Mouse (Mus musculus) hindbrain, embryonic 10.5 days (tissue): ENCODE results near the gene Gtf2f1. TPM values are rescaled to one million over a fixed set of nuclear protein-coding genes. Genes with fewer than 3 reads are reported as not detected.

Experiments used
- DNase-seq: peaks from one replicate; pipeline ENCODE4 v3.0.0-alpha.2; 2017; ENCODE audit warnings: low spot score
- H3K27ac ChIP-seq: fragments of 300-500 bp; sonication (generic); 2 replicates; pipeline ENCODE4 v1.5.1; 2016; ENCODE audit warnings: mild to moderate bottlenecking, moderate library complexity
- H3K27me3 ChIP-seq: fragments of 300-500 bp; sonication (generic); 2 replicates; pipeline ENCODE4 v1.6.1; 2016; ENCODE audit warnings: mild to moderate bottlenecking; ENCODE audit not compliant: poor library complexity, insufficient read depth, severe bottlenecking
- H3K36me3 ChIP-seq: fragments of 300-500 bp; sonication (generic); 2 replicates; pipeline ENCODE4 v1.6.1; 2016; ENCODE audit warnings: mild to moderate bottlenecking, moderate library complexity
- H3K4me1 ChIP-seq: fragments of 300-500 bp; sonication (generic); replicated peaks from 2 replicates; pipeline ENCODE4 v1.6.1; 2016; ENCODE audit warnings: mild to moderate bottlenecking
- H3K4me3 ChIP-seq: fragments of 300-500 bp; sonication (generic); 2 replicates; pipeline ENCODE4 v1.5.1; 2016; ENCODE audit warnings: mild to moderate bottlenecking, moderate library complexity
- H3K9me3 ChIP-seq: fragments of 300-500 bp; sonication (generic); 2 replicates; pipeline ENCODE4 v1.6.1; 2016; ENCODE audit warnings: mild to moderate bottlenecking, moderate library complexity
- WGBS: fragments of 180-500 bp; shearing (Covaris S2); methylation state at CpG from one replicate; pipeline ENCODE4 v1.1.7; 2016; 5-methylcytosine and 5-hydroxymethylcytosine counted together
- polyA plus RNA-seq: library from polyadenylated mRNA; unstranded; fragments of >200 nt; fragmentation: Nextera tagmentation; extraction: Ambion mirVana; gene quantifications from 2 replicates; pipeline ENCODE4 v1.2.1, GENCODE M21; 2016

The Gtf2f1 gene
- polyA plus RNA-seq, 1 experiment from 2014 or later, result 71.0 TPM

DNA sequence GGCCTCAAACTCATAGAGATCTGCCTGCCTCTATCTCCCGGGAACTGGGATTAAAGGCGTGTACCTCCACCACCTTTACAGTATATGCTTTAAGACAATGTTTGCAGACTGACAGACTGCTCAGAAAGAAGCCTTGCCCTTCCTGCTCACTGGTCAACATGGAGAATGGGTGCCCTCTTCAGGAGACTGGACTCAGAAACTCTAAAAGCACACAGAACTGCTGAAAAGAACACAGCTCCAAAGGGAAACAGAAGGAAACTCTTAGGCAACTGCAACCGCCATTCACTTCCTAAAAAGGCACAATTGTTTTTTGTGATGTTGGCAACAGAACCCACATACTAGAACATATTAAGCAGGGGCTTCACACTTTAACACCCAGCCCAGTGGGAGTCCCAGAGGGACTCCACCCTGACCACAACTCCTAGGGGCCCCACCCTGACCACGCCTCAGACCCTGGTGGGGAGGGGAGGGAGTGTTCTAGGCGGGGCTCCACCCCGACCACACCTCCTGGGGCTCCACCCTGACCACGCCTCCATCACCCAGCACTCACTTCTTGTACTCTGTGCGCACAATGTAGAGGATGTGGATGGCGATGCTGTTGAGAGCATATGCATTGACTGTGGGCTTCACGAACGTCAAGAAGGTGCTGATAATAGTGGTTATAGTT, 53.2 kb downstream of the Gtf2f1 start:
- Histone ChIP-seq H3K4me3 (no peak overlapping the region), H3K27me3 (no peaks in the 10 kb centered on the region), H3K9me3 (no peaks in the 10 kb centered on the region), H3K36me3 (no peaks in the 10 kb centered on the region), H3K4me1 (0 out of 2 replicates have a peak, but pooled peaks cover 2% of the 10 kb centered on the region), H3K27ac (no peak overlapping the region)
- DNase-seq, result no peak
- 33% methylated on average over 11 of the region's 11 CpGs for WGBS

DNA sequence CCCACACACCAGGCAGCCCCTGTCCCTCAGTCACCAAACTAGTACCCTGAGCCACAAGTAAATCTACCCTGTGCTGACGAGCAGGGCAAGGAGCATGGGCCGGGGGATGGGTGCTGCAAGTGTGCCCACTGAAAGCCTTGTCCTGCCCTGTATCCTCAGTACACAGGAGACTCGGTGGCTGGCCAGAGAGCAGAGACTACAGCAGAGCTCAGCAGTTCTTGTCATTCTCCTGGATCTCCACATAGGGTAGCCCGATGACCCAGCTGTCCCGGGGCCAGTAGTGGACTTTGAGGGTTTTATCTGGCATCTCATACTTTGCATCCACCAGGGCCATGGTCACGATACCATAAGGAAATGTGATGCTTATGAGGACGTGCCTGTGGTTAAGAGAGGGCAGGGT, 56.2 kb downstream of the Gtf2f1 start:
- no peak for DNase-seq
- 0 out of 2 replicates have a peak, but pooled peaks cover 2% of the 10 kb centered on the region for H3K4me1 ChIP-seq
- H3K27me3 ChIP-seq, result no peaks in the 10 kb centered on the region
- H3K36me3 ChIP-seq, result no peaks in the 10 kb centered on the region
- no peaks in the 10 kb centered on the region for H3K9me3 ChIP-seq
- no peak overlapping the region for H3K4me3 ChIP-seq
- 89% methylated on average over 7 of the region's 7 CpGs for WGBS
- no peak overlapping the region for H3K27ac ChIP-seq

Other genes with a start within 250 kb of the Gtf2f1 start
- gene Dus3l, start 246.5 kb downstream of the Gtf2f1 start, polyA plus RNA-seq, result 44.1 and 47.6 TPM in 2 replicates
- 1.3 TPM in 2 replicates for gene Prr22, start 241.0 kb downstream of the Gtf2f1 start, polyA plus RNA-seq
- 10.9 and 13.8 TPM in 2 replicates for gene Rfx2, start 180.3 kb downstream of the Gtf2f1 start, polyA plus RNA-seq
- not detected in 2 replicates for gene Acsbg2, start 136.8 kb downstream of the Gtf2f1 start, polyA plus RNA-seq
- gene 1700061G19Rik, start 135.8 kb downstream of the Gtf2f1 start, polyA plus RNA-seq, result 0.54 and 0.63 TPM in 2 replicates
- 65.4 and 82.4 TPM in 2 replicates for gene Mllt1, start 75.9 kb downstream of the Gtf2f1 start, polyA plus RNA-seq
- not detected in 2 replicates for gene Acer1, start 29.2 kb downstream of the Gtf2f1 start, polyA plus RNA-seq
- gene Clpp, start 21.0 kb downstream of the Gtf2f1 start, polyA plus RNA-seq, result 166 and 170 TPM in 2 replicates
- gene Alkbh7, start 13.9 kb downstream of the Gtf2f1 start, polyA plus RNA-seq, result 35.5 TPM in 2 replicates
- not detected in 2 replicates for gene Pspn, start 11.3 kb downstream of the Gtf2f1 start, polyA plus RNA-seq
- 0.41 and 0.43 TPM in 2 replicates for gene Gm17949, start 181 bp upstream of the Gtf2f1 start, polyA plus RNA-seq
- gene Khsrp, start 20.2 kb upstream of the Gtf2f1 start, polyA plus RNA-seq, result 51.1 and 52.0 TPM in 2 replicates
- not detected in 2 replicates for gene Slc25a41, start 30.4 kb upstream of the Gtf2f1 start, polyA plus RNA-seq
- gene Crb3, start 47.8 kb upstream of the Gtf2f1 start, polyA plus RNA-seq, result 5.1 and 8.2 TPM in 2 replicates
- gene Slc25a23, start 48.6 kb upstream of the Gtf2f1 start, polyA plus RNA-seq, result 10.5 and 16.2 TPM in 2 replicates
- gene Dennd1c, start 67.2 kb upstream of the Gtf2f1 start, polyA plus RNA-seq, result 3.2 and 3.6 TPM in 2 replicates
- gene Tubb4a, start 76.5 kb upstream of the Gtf2f1 start, polyA plus RNA-seq, result 66.9 and 167 TPM in 2 replicates
- 9.8 and 10.5 TPM in 2 replicates for gene Tnfsf9, start 94.0 kb upstream of the Gtf2f1 start, polyA plus RNA-seq
- gene Cd70, start 138.5 kb upstream of the Gtf2f1 start, polyA plus RNA-seq, result 0.50 TPM in 1 of 2 replicates, not detected in the other
- gene Tnfsf14, start 182.9 kb upstream of the Gtf2f1 start, polyA plus RNA-seq, result 0.18 TPM in 1 of 2 replicates, not detected in the other
- gene C3, start 216.8 kb upstream of the Gtf2f1 start, polyA plus RNA-seq, result 0.09 and 0.12 TPM in 2 replicates
- 24.3 and 25.4 TPM in 2 replicates for gene Gpr108, start 237.2 kb upstream of the Gtf2f1 start, polyA plus RNA-seq
- gene Trip10, start 238.2 kb upstream of the Gtf2f1 start, polyA plus RNA-seq, result 28.1 and 37.9 TPM in 2 replicates